Mouse (Mus musculus) kidney, postnatal 0 days (tissue): ENCODE measurements around the gene Mrpl12. TPM values are rescaled to one million over a fixed set of nuclear protein-coding genes. Genes with fewer than 3 reads are reported as not detected.

Experiments used
- ATAC-seq: fragments of 200-750 bp; cut with Nextera tagmentation; replicated peaks from 2 replicates; pipeline ENCODE4 v1.8.0; 2017; ENCODE audit warnings: low read depth, moderate number of reproducible peaks, moderate TSS enrichment, moderate library complexity; ENCODE audit not compliant: low FRiP score
- DNase-seq: peaks from one replicate; pipeline ENCODE4 v3.0.0-alpha.2; 2016; ENCODE audit warnings: low spot score
- H3K27ac ChIP-seq: fragments of 300-500 bp; sonication (generic); 2 replicates; pipeline ENCODE4 v1.5.1; 2014; ENCODE audit warnings: mild to moderate bottlenecking
- H3K27me3 ChIP-seq: fragments of 300-500 bp; sonication (generic); 2 replicates; pipeline ENCODE4 v1.6.1; 2014; ENCODE audit warnings: low read length, mixed read lengths; ENCODE audit not compliant: insufficient read depth
- H3K36me3 ChIP-seq: fragments of 300-500 bp; sonication (generic); 2 replicates; pipeline ENCODE4 v1.6.1; 2014; ENCODE audit warnings: low read length, mixed read lengths; ENCODE audit not compliant: insufficient read depth
- H3K4me1 ChIP-seq: fragments of 300-500 bp; sonication (generic); replicated peaks from 2 replicates; pipeline ENCODE4 v1.6.1; 2014; ENCODE audit warnings: antibody characterized with exemption, low read length, mixed read lengths; ENCODE audit not compliant: insufficient read depth
- H3K4me2 ChIP-seq: fragments of 300-500 bp; sonication (generic); 2 replicates; pipeline ENCODE4 v1.6.1; 2014; ENCODE audit warnings: mild to moderate bottlenecking, low read length, moderate library complexity, mixed read lengths
- H3K4me3 ChIP-seq: fragments of 300-500 bp; sonication (generic); replicated peaks from 2 replicates; pipeline ENCODE4 v1.5.1; 2014; ENCODE audit warnings: low read depth, low read length
- H3K9ac ChIP-seq: fragments of 300-500 bp; sonication (generic); 2 replicates; pipeline ENCODE4 v1.6.1; 2014; ENCODE audit warnings: low read depth, low read length
- H3K9me3 ChIP-seq: fragments of 300-500 bp; sonication (generic); replicated peaks from 2 replicates; pipeline ENCODE4 v1.6.1; 2016; ENCODE audit warnings: low read length, inconsistent platforms, mixed read lengths
- CTCF ChIP-seq: IDR thresholded peaks from 2 replicates; pipeline ENCODE4 v1.5.1; 2016; ENCODE audit warnings: antibody characterized with exemption, low read depth, mild to moderate bottlenecking, moderate library complexity
- WGBS: fragments of 180-500 bp; shearing (Covaris S2); extraction: QIAGEN DNeasy Blood & Tissue Kit; methylation state at CpG from one replicate; pipeline ENCODE4 v1.1.7; 2014; 5-methylcytosine and 5-hydroxymethylcytosine counted together
- polyA plus RNA-seq: library from polyadenylated mRNA; unstranded; fragments of >200 nt; fragmentation: Nextera tagmentation; extraction: Ambion mirVana; gene quantifications from 2 replicates; pipeline ENCODE4 v1.2.1, GENCODE M21; 2015

Mrpl12 gene
- polyA plus RNA-seq = 218 and 224 TPM in 2 replicates

DNA sequence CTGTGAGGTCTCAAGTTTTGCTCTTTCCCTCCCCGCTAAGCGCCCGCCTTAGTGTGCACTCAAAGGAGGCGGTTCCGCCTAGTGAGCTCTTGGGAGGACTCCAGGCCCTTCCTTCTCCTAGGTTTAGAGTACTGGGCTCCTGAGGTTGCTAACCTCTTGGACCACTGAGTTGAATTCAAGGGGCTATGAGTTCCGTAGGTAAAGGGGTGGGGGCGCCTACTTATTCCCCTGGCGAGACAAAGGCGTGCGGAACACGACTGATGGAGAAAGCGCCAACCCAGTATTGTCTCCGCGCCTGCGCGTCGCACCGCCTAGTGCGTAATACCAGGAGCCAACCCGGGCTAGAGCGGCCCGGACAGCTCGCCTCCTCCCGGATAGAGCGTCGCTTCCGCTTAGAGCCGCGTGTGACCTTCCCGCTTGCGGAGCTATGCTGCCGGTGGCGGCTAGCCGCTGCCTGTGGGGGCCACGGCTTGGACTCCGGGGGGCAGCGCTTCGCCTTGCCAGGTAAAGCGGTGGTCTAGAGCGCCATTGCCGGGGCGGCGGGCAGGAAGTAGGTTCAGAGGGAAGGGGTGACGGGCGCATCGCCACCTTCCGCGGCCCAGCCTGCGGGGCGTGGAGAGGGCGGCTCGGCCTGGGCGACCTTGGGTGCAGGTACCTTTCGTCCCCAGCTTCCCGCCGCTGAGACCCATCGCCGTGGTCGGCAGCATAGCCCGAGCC, at the start of gene Mrpl12:
Mrpl12 (plus strand) TSS at position 349 of the 717 bp plus-strand sequence.
- H3K27ac ChIP-seq = peak within 1 kb of the TSS; percentile 83
- peak within 1 kb of the TSS; percentile 97 for H3K4me3 ChIP-seq
- peaks cover 38% of the 10 kb centered on the region for H3K36me3 ChIP-seq
- WGBS = under 1% methylated on average over 60 of the region's 60 CpGs
- peaks cover 9% of the 10 kb centered on the region; the same call in 1 of the 2 replicates for H3K4me1 ChIP-seq
- TF ChIP-seq CTCF = peak; percentile 11; the same call in 1 of the 2 replicates
- peak within 1 kb of the TSS; percentile 88 for H3K4me2 ChIP-seq
- peak; percentile 96 for DNase-seq
- no peaks in the 10 kb centered on the region for H3K9me3 ChIP-seq
- ATAC-seq = peak; percentile 87
- no peaks in the 10 kb centered on the region for H3K27me3 ChIP-seq
- H3K9ac ChIP-seq = peak within 1 kb of the TSS; percentile 89

DNA sequence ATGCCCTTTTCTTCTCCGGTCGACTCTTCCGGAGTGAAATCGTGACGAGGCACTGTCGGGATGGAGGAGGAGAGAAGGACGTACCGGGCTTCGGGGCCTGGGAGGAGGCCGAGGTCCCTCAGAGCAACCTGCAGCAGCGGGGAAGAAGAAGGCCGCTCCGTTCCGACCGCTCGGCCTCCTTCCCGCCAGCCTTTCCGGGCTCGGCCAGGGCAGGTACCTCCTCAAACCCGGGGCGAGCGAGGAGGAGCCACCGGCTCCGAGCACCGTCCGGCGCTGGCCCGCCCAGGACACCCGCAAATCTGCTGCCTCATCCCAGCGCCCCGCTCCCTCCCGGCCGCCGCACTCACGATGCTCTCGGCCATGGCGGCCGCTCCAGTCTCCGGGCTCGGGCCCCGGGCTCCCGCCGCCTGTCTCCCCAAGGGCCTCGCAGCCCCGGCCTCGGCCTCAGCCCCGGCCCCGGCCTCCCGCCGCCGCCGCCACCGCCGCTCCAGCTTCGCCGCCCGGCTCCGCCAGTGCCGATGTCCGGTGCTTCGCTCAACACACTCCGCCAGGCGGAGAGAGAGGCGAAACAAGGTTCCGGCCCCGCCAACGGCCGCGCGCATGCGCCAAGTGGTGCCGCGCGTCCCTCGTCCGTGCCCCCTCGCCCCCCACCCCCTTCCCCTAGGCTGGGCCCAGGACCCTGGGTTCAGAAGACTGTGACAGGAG, 47.1 kb upstream of the Mrpl12 start, which contains the start of gene Nploc4:
Nploc4 (minus strand) TSS at position 557 of the 705 bp plus-strand sequence.
- Histone ChIP-seq H3K9me3 (no peaks in the 10 kb centered on the region), H3K4me3 (peak within 1 kb of the TSS; percentile 96), H3K27me3 (no peaks in the 10 kb centered on the region), H3K9ac (peak within 1 kb of the TSS; percentile 95), H3K27ac (peak within 1 kb of the TSS; percentile 79), H3K4me2 (peak within 1 kb of the TSS; percentile 71), H3K36me3 (peaks cover 11% of the 10 kb centered on the region; the same call in 1 of the 2 replicates), H3K4me1 (peaks cover 6% of the 10 kb centered on the region)
- no peak; the same call in 1 of the 2 replicates for TF ChIP-seq CTCF
- peak; percentile 88 for DNase-seq
- WGBS = under 1% methylated on average over 70 of the region's 77 CpGs
- peak; percentile 90 for ATAC-seq

DNA sequence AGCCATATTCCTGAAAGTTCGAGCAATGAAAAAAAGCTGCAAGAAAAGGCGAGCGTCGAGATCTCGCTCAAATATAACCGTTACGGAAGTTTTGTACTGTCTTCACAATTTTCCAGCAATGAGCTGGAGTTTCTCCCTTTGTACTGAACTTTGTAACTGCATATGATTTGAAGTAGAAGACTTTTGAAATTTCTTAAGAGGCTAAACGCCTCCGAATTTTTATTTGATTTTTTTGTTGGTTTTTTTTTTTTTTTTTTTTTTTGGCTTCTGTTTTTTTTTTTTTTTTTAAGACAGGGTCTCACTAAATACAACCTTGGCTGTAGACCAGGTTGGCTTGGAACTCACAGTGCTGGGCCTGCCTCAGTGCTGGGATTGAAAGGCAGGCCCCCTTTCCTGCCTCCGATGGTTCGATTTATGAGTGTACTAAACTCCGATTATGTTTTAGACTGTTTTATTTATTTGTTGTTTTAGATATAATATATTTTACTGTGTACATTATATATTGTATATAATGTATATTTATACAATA, 46.5 kb upstream of the Mrpl12 start:
- H3K4me3 ChIP-seq = peak overlapping the region; percentile 96
- H3K4me1 ChIP-seq = peaks cover 6% of the 10 kb centered on the region
- DNase-seq (no peak), ATAC-seq (no peak)
- peak overlapping the region; percentile 71 for H3K4me2 ChIP-seq
- H3K27me3 ChIP-seq = no peaks in the 10 kb centered on the region
- peaks cover 6% of the 10 kb centered on the region; the same call in 1 of the 2 replicates for H3K36me3 ChIP-seq
- H3K27ac ChIP-seq = peak overlapping the region; percentile 79; the same call in 1 of the 2 replicates
- H3K9ac ChIP-seq = peak overlapping the region; percentile 95
- TF ChIP-seq CTCF = no peak; the same call in 1 of the 2 replicates
- WGBS = 25% methylated on average over 12 of the region's 12 CpGs
- H3K9me3 ChIP-seq = no peaks in the 10 kb centered on the region

DNA sequence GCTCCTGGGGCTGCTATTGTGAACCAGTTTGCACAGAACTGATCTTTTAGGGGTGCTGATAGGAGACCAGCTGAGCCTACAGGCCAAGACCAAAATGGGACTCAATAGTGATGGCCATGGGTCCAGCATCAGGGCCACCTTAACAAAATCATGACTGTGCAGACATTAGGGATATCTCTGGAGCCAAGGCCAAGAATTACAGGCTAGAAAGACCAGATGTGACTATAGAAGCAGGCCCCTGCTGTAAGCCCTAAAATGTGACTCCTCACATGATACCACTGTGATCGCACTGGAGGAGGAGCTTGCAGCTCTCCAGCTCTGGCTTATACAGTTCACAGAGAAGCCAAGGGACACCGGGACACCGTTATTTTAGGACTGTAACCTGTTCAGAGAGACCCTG, 42.1 kb upstream of the Mrpl12 start, which contains the start of gene Tspan10:
Tspan10 (plus strand) TSS at position 301 of the 400 bp plus-strand sequence.
- Histone ChIP-seq H3K27ac (no peak within 1 kb of the TSS), H3K9me3 (no peaks in the 10 kb centered on the region), H3K4me3 (no peak within 1 kb of the TSS), H3K36me3 (no peaks in the 10 kb centered on the region), H3K4me1 (no peaks in the 10 kb centered on the region), H3K9ac (no peak within 1 kb of the TSS), H3K27me3 (no peaks in the 10 kb centered on the region), H3K4me2 (no peak within 1 kb of the TSS)
- 96% methylated on average over 3 of the region's 3 CpGs for WGBS
- DNase-seq = no peak
- TF ChIP-seq CTCF = no peak
- no peak for ATAC-seq

DNA sequence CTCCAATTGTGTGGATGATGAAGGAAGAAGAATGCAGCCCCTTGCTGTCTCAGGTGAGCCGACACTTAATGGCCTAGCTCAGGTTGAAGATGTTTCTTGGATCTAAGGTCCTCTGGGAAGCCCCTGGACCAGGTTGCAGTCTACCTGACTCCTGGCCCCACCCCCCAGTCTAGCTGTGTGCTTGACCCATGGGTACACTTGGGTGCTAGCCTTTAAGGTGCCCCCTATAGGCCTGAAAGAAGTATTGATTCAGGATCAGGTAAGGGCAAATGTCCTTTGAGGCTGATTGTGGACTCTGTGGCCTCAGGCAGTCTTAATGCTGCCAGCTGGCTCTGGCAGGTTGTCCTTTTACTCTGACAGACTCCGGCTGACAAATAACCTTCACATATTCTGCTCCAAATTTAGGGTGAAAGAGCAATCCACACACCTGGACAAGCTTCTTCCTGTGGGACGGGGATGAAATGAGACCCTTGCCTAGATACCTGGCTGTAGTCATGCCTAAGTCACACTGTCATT, 41.6 kb upstream of the Mrpl12 start:
- DNase-seq (no peak), ATAC-seq (no peak)
- H3K27ac ChIP-seq = no peak overlapping the region
- no peak overlapping the region for H3K4me2 ChIP-seq
- H3K9me3 ChIP-seq = no peaks in the 10 kb centered on the region
- H3K9ac ChIP-seq = no peak overlapping the region
- no peaks in the 10 kb centered on the region for H3K4me1 ChIP-seq
- no peaks in the 10 kb centered on the region for H3K36me3 ChIP-seq
- WGBS = 88% methylated on average over 3 of the region's 3 CpGs
- no peak overlapping the region for H3K4me3 ChIP-seq
- no peak for TF ChIP-seq CTCF
- no peaks in the 10 kb centered on the region for H3K27me3 ChIP-seq

DNA sequence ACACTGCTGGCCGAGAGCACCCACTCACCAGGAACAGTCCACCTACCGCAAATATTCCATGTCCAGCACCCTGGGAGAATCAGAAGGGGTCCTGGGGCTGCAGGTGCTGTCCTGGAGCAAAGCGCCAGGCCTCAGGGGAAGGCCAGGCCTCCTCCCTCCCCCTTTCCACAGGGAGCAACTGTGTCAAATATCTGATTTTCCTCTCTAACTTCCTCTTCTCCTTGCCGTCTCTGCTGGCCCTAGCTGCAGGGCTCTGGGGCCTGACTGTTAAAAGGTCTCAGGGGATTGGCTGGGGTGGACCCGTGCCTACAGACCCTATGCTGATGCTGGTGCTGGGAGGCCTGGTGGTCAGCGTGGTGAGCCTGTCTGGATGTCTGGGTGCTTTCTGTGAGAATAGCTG, 40.3 kb upstream of the Mrpl12 start:
- no peak overlapping the region for H3K9ac ChIP-seq
- H3K27me3 ChIP-seq = no peaks in the 10 kb centered on the region
- ATAC-seq (no peak), DNase-seq (no peak)
- no peaks in the 10 kb centered on the region for H3K36me3 ChIP-seq
- 68% methylated on average over 6 of the region's 6 CpGs for WGBS
- H3K4me2 ChIP-seq = no peak overlapping the region
- no peak overlapping the region for H3K4me3 ChIP-seq
- H3K27ac ChIP-seq = no peak overlapping the region
- H3K4me1 ChIP-seq = no peaks in the 10 kb centered on the region; the same call in 1 of the 2 replicates
- no peak for TF ChIP-seq CTCF
- H3K9me3 ChIP-seq = no peaks in the 10 kb centered on the region
